Mouse (Mus musculus): Measurements from ENCODE around the gene Foxa3.
"Not testable (repeated sequence)": the region's sequence is repeated elsewhere in the genome, so short reads cannot be mapped to it uniquely, and the experiment has no call there.

DNA sequence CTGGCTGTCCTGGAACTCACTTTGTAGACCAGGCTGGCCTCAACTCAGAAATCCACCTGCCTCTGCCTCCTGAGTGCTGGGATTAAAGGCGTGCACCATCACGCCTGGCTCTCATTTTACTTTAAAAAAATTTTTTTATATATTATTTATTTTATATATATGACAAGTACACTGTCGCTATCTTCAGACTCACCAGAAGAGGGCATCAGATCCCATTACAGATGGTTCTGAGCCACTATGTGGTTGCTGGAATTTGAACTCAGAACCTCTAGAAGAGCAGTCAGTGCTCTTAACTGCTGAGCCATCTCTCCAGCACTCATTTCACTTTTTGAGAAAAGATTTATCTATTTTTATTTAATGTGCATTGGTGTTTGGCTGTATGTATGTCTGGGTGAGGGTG lies 47.7 kb upstream of the Foxa3 start:
- not testable (repeated sequence) for TF ChIP-seq CTCF (conservative IDR thresholded peaks at IDR 0.05; ENCODE audit: insufficient read depth, insufficient read length, low read depth, low read length); POLR2A (IDR thresholded peaks at IDR 0.05; ENCODE audit: low read depth, low read length)
